Mouse (Mus musculus) hindbrain, embryonic 13.5 days (tissue): ENCODE results near the gene Mtx1. TPM values are rescaled to one million over a fixed set of nuclear protein-coding genes. Genes with fewer than 3 reads are reported as not detected.

Experiments
- ATAC-seq: fragments of 200-750 bp; cut with Nextera tagmentation; 2 replicates; pipeline ENCODE4 v1.8.0; 2017; ENCODE audit warnings: moderate TSS enrichment; ENCODE audit not compliant: low FRiP score
- H3K27ac ChIP-seq: fragments of 300-500 bp; sonication (generic); 2 replicates; pipeline ENCODE4 v1.5.1; 2015; ENCODE audit warnings: inconsistent platforms, mild to moderate bottlenecking, moderate library complexity
- H3K27me3 ChIP-seq: fragments of 300-500 bp; sonication (generic); 2 replicates; pipeline ENCODE4 v1.6.1; 2015; ENCODE audit warnings: mild to moderate bottlenecking, inconsistent platforms
- H3K36me3 ChIP-seq: fragments of 300-500 bp; sonication (generic); 2 replicates; pipeline ENCODE4 v1.6.1; 2015; ENCODE audit warnings: mild to moderate bottlenecking, inconsistent platforms
- H3K4me1 ChIP-seq: fragments of 300-500 bp; sonication (generic); replicated peaks from 2 replicates; pipeline ENCODE4 v1.6.1; 2015; ENCODE audit warnings: inconsistent platforms
- H3K4me2 ChIP-seq: fragments of 300-500 bp; sonication (generic); 2 replicates; pipeline ENCODE4 v1.6.1; 2015; ENCODE audit warnings: inconsistent platforms, mild to moderate bottlenecking, moderate library complexity
- H3K4me3 ChIP-seq: fragments of 300-500 bp; sonication (generic); 2 replicates; pipeline ENCODE4 v1.5.1; 2015; ENCODE audit warnings: mild to moderate bottlenecking, inconsistent platforms
- H3K9ac ChIP-seq: fragments of 300-500 bp; sonication (generic); 2 replicates; pipeline ENCODE4 v1.6.1; 2015; ENCODE audit warnings: mild to moderate bottlenecking, inconsistent platforms
- H3K9me3 ChIP-seq: fragments of 300-500 bp; sonication (generic); 2 replicates; pipeline ENCODE4 v1.6.1; 2016; ENCODE audit warnings: inconsistent platforms
- WGBS: fragments of 180-500 bp; shearing (Covaris S2); methylation state at CpG from one replicate; pipeline ENCODE4 v1.1.7; 2015; 5-methylcytosine and 5-hydroxymethylcytosine counted together
- polyA plus RNA-seq: library from polyadenylated mRNA; unstranded; fragments of >200 nt; fragmentation: Nextera tagmentation; extraction: Ambion mirVana; gene quantifications from 2 replicates; pipeline ENCODE4 v1.2.1, GENCODE M21; 2015

The Mtx1 gene
- polyA plus RNA-seq, 1 experiment from 2014 or later = 161 TPM

DNA sequence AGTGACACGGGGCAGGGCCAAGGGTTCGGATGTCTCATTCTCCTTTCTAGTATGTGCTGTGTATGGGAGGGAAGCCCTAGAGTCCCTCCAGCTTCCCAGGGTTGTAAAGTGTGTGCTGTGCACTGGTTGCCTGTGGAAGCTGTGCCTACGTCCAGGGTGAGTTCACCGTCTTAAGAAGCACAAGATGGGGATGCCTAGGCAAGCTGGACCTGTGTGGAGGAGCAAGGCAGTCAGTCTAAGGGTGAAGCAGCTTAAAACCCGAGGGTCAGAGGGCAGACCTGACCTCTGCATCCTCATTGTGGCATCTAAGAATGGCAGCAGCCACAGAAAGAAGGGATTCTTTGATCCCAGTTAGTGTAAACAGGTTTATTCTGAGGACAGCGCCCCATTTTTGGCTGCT lies 18.2 kb downstream of the Mtx1 start:
- Histone ChIP-seq H3K27me3 (no peaks in the 10 kb centered on the region), H3K4me2 (no peak overlapping the region), H3K9me3 (no peaks in the 10 kb centered on the region), H3K9ac (no peak overlapping the region), H3K4me3 (no peak overlapping the region), H3K4me1 (peaks cover 22% of the 10 kb centered on the region), H3K27ac (no peak overlapping the region), H3K36me3 (peaks cover 74% of the 10 kb centered on the region)
- WGBS = 89% methylated on average over 6 of the region's 6 CpGs
- ATAC-seq = no peak

DNA sequence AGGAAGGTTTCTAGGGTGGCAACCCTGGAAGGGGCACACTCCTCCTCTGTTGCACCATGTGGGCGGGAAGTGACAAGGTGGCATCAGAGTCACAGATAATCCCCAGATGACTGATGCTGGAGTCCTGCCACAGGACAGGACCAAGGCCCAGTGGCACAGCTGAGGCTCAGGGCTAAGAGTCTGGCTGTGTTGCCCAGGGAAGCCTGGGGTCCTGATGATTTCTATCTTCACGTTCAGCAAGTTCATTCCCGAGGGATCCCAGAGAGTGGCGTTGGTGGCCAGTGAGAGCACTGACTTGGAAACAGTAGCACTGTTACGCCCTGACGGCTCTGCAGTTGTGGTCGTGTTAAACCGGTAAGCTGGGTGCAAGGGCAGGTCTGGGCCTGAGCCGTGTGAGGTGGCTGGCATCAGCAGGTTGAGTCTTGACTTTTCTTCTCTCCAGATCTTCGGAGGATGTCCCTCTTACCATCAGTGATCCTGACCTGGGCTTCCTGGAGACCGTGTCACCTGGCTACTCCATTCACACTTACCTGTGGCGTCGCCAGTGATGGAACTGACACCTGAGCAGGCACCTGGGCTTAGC lies 18.7 kb downstream of the Mtx1 start:
- Histone ChIP-seq H3K9ac (no peak overlapping the region), H3K4me1 (peaks cover 23% of the 10 kb centered on the region), H3K4me2 (no peak overlapping the region), H3K27me3 (no peaks in the 10 kb centered on the region), H3K27ac (no peak overlapping the region), H3K36me3 (peaks cover 74% of the 10 kb centered on the region), H3K4me3 (no peak overlapping the region), H3K9me3 (no peaks in the 10 kb centered on the region)
- ATAC-seq = no peak
- WGBS = 92% methylated on average over 13 of the region's 13 CpGs

DNA sequence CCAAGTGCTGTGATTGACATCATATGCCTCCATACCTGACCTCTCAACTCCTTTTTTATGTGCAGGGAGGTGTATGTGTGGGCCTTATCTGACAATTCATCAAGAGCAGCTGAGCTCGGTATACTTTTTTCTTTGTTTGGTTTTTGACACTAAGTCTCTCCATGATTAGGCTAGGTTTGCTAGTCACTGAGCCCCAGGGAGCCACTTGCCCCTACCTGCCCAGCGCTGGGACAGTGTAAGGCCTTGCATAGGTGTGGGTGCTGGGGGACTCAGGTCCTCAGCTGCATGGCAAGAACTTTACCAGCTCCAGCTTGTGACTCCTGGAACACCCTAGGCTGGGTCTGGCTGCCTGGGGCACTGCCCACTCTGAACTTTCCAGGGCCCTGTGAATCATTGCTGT lies 20.2 kb downstream of the Mtx1 start:
- no peak for ATAC-seq
- no peak overlapping the region for H3K4me2 ChIP-seq
- no peaks in the 10 kb centered on the region for H3K27me3 ChIP-seq
- no peak overlapping the region for H3K4me3 ChIP-seq
- H3K9me3 ChIP-seq = no peaks in the 10 kb centered on the region
- WGBS = 90% methylated on average over 2 of the region's 2 CpGs
- no peak overlapping the region for H3K27ac ChIP-seq
- H3K9ac ChIP-seq = no peak overlapping the region
- peaks cover 74% of the 10 kb centered on the region for H3K36me3 ChIP-seq
- H3K4me1 ChIP-seq = peaks cover 11% of the 10 kb centered on the region

DNA sequence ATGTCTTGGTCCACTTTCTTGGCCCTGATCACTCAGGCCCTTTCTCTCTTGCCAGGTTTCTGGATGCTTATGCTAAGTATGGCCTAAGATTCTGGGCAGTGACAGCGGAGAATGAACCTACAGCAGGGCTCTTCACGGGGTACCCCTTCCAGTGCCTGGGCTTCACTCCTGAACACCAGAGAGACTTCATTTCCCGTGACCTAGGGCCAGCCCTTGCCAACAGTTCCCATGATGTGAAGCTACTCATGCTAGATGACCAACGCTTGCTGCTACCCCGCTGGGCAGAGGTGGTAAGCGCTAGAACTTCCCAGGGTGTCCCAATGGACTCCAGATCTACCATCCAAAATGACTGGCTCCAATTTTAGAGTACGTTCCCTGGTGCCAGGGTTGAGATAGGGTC lies 20.8 kb downstream of the Mtx1 start:
- Histone ChIP-seq H3K27ac (no peak overlapping the region), H3K4me1 (peaks cover 7% of the 10 kb centered on the region), H3K4me2 (no peak overlapping the region), H3K9me3 (no peaks in the 10 kb centered on the region), H3K36me3 (peaks cover 72% of the 10 kb centered on the region), H3K9ac (no peak overlapping the region), H3K4me3 (no peak overlapping the region), H3K27me3 (no peaks in the 10 kb centered on the region)
- 92% methylated on average over 7 of the region's 7 CpGs for WGBS
- ATAC-seq = no peak

DNA sequence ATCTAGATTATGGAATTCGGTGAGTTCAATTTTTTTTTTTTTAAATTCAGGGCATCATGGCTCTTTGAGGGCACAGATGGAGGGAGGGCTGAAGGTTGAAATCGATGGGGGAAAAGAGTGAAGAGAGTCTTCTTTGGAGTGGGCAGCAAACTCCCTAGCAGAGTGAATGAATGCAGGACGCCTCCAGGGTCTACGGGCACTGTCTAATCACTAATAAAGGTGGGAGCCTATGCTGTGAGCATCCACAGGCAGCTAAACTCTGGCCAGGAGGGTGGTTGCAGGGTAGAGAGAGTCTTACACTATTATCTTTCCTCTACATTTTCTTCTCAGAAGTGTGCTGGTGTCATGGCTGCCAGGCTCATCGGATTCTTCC lies 23.8 kb downstream of the Mtx1 start:
- Histone ChIP-seq H3K4me2 (peak overlapping the region; percentile 71), H3K4me1 (peaks cover 6% of the 10 kb centered on the region), H3K9ac (peak overlapping the region; percentile 75), H3K9me3 (no peaks in the 10 kb centered on the region), H3K4me3 (peak overlapping the region; percentile 50), H3K36me3 (peaks cover 43% of the 10 kb centered on the region), H3K27ac (peak overlapping the region; percentile 59; the same call in 1 of the 2 replicates), H3K27me3 (no peaks in the 10 kb centered on the region)
- WGBS = 43% methylated on average over 5 of the region's 5 CpGs
- peak; percentile 66 for ATAC-seq

DNA sequence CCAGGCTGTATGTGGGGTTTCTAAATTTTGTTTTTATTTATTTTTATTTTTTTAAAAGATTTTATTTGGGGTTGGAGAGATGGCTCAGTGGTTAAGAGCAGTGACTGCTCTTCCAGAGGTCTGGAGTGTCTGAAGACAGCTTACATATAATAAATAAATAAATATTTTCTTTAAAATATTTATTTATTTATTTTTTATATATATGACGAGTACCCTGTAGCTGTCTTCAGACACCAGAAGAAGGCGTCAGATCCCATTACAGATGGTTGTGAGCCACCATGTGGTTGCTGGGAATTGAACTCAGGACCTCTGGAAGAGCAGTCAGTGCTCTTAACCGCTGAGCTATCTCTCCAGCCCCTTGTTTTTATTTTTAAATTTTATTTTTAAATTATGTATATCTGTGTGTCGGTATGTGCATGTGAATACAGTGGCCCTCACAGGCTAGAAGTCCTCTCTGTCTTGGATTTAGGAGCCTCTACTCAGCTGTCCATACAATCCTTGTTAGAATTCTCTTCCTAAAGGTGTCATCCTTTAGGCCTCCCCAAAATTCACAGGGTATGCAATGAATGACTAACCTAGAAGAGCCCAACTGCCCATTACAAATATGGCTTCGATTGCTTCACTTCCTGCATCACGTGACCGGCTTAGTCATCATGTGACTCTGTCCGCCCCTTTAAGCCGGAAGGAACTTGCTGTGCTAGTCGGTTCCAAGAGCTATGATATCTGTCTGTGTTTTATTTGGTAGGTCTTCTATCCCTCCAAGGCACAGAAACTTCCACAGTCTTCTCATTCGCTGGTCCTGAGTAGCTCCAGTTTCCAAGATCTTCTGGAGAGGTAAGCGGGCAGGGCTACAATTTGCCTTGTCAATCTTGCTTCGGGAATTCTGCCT lies 24.4 kb downstream of the Mtx1 start, which contains the start of gene Gba:
TSS of gene Gba (plus strand) at position 676 of the 889 bp plus-strand sequence.
- peak; percentile 87 for ATAC-seq
- Histone ChIP-seq H3K27ac (peak within 1 kb of the TSS; percentile 59; the same call in 1 of the 2 replicates), H3K4me1 (peaks cover 6% of the 10 kb centered on the region)

DNA sequence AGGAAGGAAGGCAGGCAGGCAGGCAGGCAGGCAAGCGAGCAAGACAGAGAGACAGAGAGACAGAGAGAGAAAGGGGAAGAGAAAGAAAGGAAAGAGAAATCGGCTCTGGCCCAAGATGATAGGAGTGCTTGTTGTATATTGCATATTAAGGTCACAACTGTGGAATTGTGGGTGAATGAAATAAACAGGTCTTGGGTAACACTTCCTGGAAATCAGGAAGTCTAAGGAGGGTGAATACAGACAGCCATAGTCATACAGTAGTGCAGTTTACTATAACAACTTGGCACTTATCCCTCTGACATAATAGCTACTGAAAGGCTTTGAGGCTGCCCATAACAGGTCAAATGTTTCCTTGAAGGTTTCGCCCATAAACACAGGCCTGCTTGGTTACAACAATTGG lies 27.0 kb downstream of the Mtx1 start:
- 89% methylated on average over 3 of the region's 3 CpGs for WGBS
- peaks cover 20% of the 10 kb centered on the region for H3K4me1 ChIP-seq
- H3K9ac ChIP-seq = no peak overlapping the region
- H3K4me2 ChIP-seq = no peak overlapping the region
- peaks cover 10% of the 10 kb centered on the region for H3K36me3 ChIP-seq
- H3K27ac ChIP-seq = no peak overlapping the region
- no peaks in the 10 kb centered on the region for H3K27me3 ChIP-seq
- no peak overlapping the region for H3K4me3 ChIP-seq
- no peak for ATAC-seq
- no peaks in the 10 kb centered on the region for H3K9me3 ChIP-seq

More for the DNA sequence above, 24.4 kb downstream of the Mtx1 start, which contains the start of gene Gba:
- H3K9ac ChIP-seq = peak within 1 kb of the TSS; percentile 75
- peak within 1 kb of the TSS; percentile 71 for H3K4me2 ChIP-seq
- no peaks in the 10 kb centered on the region for H3K9me3 ChIP-seq
- 30% methylated on average over 13 of the region's 13 CpGs for WGBS
- peak within 1 kb of the TSS; percentile 50 for H3K4me3 ChIP-seq
- H3K36me3 ChIP-seq = peaks cover 37% of the 10 kb centered on the region
- H3K27me3 ChIP-seq = no peaks in the 10 kb centered on the region

DNA sequence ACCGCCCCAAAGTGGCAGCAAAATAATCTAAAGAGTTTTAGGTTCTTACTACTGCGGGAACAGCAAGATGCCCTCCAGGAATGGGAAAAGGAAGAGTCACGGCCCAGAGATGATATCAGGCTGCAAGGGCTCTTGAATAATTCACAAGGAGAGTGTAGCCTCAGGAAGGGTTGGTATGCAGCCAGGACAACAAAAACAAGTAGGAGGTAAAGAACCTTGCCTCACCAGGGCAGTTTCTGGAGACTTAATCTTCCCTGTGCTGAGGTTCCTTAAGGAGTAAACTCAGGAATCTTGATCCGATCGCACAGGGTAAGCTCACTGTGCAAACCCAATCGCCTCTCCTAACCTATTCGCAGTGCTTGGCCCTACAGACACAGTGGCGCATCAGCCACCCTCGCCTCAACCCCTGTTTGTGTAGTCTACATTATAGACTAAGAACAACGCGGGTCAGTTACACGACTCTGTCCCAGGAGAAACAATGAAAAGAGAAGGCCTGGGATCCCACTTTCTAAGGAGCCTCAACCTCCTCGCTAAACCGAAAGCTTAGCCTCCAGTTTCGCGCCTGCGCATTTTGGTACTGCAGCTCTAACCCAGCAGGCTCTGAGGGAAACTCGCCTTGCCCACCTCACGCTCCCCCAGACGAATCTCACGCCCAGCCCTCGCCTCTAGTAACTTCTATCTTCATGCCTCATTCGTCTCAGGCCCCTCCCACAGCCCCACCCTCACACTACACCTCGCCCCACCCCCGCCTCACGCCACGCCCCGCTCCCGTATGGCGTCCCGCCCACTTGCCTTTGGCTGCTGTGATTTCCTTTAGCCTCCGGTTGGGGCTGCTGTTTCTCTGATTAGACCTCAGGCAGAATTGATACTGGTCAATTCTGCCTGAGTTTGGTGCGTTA lies 30.7 kb downstream of the Mtx1 start:
- H3K27me3 ChIP-seq = no peaks in the 10 kb centered on the region
- peak overlapping the region; percentile 39 for H3K4me3 ChIP-seq
- H3K36me3 ChIP-seq = no peaks in the 10 kb centered on the region
- ATAC-seq = peak; percentile 95
- peak overlapping the region; percentile 60 for H3K4me2 ChIP-seq
- 9% methylated on average over 33 of the region's 33 CpGs for WGBS
- H3K4me1 ChIP-seq = peaks cover 15% of the 10 kb centered on the region
- H3K9me3 ChIP-seq = no peaks in the 10 kb centered on the region
- peak overlapping the region; percentile 79 for H3K27ac ChIP-seq
- H3K9ac ChIP-seq = peak overlapping the region; percentile 70

DNA sequence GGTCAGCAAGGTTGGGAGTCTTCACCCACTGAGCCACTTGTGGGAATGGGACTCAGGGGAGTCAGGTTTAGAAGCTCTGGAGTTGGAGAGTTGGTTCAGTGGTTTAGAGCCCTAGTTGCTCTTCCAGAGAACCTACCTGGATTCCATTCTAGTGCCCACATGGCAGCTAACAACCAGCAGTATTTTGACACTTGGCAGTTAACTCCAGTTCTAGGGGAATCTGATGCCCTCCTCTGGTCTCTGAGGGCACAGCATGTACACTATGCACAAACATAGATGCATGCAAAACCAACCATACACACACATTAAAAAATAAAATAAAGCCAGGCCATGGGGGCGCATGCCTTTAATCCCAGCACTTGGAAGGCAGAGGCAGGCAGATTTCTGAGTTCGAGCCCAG lies 33.0 kb downstream of the Mtx1 start:
- WGBS = 91% methylated on average over 2 of the region's 2 CpGs
- no peaks in the 10 kb centered on the region for H3K27me3 ChIP-seq

DNA sequence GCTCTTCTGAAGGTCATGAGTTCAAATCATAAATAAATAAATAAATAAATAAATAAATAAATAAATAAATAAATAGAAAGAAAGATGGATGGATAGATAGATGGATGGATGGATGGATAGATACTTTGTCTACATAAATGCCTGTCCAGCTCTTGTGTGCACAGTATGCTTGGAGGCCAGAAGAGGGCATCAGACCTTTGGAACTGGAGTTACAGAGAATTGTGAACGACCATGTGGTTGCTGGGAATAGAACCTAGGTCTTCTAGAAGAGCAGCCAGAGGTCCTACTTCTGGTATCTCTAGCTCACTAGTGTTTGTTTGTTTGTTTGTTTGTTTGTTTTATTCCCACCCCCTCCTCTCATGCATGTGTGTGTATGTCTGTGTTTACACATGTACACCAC lies 33.5 kb downstream of the Mtx1 start:
- H3K27ac ChIP-seq = no peak overlapping the region
- peaks cover 6% of the 10 kb centered on the region for H3K36me3 ChIP-seq
- WGBS = 78% methylated on average over 1 of the region's 1 CpGs
- H3K9ac ChIP-seq = no peak overlapping the region
- ATAC-seq = no peak
- H3K27me3 ChIP-seq = 0 out of 2 replicates have a peak, but pooled peaks cover under 1% of the 10 kb centered on the region
- peaks cover 15% of the 10 kb centered on the region for H3K4me1 ChIP-seq
- no peaks in the 10 kb centered on the region for H3K9me3 ChIP-seq
- H3K4me3 ChIP-seq = no peak overlapping the region
- no peak overlapping the region for H3K4me2 ChIP-seq

More for the DNA sequence above, 33.0 kb downstream of the Mtx1 start:
- no peak overlapping the region for H3K9ac ChIP-seq
- H3K9me3 ChIP-seq = no peaks in the 10 kb centered on the region
- no peak for ATAC-seq
- H3K27ac ChIP-seq = no peak overlapping the region
- peaks cover 1% of the 10 kb centered on the region for H3K36me3 ChIP-seq
- no peak overlapping the region for H3K4me2 ChIP-seq
- peaks cover 15% of the 10 kb centered on the region for H3K4me1 ChIP-seq
- H3K4me3 ChIP-seq = no peak overlapping the region

DNA sequence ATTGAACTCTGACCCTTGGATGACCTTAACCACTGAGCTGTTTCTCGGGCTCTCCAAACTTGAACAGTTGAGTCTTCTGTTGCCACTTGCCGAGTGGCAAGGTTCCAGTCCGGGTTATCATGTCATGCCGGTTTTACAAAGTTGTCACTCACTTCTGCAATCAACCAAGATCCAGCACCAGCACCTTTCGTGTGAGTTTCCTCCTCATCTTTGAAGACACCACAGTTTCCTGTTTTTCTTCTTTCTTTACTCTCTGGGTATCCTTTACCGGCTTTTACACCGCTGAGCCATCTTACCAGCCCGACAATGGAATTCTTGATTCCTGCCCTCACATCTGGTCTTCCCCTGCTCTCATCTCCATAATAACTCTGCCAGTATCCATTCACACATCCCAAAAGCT lies 36.5 kb downstream of the Mtx1 start:
- Histone ChIP-seq H3K27ac (no peak overlapping the region), H3K27me3 (0 out of 2 replicates have a peak, but pooled peaks cover 8% of the 10 kb centered on the region), H3K9me3 (no peaks in the 10 kb centered on the region), H3K4me3 (no peak overlapping the region), H3K4me2 (no peak overlapping the region), H3K4me1 (peaks cover 12% of the 10 kb centered on the region), H3K36me3 (peaks cover 19% of the 10 kb centered on the region), H3K9ac (no peak overlapping the region)
- WGBS = 91% methylated on average over 8 of the region's 8 CpGs
- ATAC-seq = no peak

DNA sequence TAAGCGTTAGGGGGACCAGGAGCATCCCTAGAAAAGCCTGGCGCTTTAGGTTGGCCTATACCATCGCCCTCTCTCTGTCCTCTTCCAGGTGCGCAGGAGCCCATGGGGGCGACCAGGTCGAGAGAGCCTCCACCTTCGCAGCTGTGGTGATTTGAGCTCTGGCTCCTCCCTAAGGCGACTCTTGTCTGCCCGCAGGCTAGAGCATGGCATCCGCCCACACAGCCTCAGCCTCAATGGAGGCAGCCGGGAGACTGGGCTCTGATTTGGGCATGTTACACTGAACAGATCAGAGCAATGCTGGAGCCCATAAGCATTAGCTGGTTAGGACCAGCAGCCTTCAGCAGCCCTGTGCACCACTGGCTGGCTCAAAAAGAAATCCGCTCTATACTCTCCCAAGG lies 38.4 kb downstream of the Mtx1 start:
- Histone ChIP-seq H3K36me3 (peaks cover 19% of the 10 kb centered on the region), H3K9ac (no peak overlapping the region), H3K27me3 (0 out of 2 replicates have a peak, but pooled peaks cover 8% of the 10 kb centered on the region), H3K9me3 (no peaks in the 10 kb centered on the region), H3K4me3 (no peak overlapping the region), H3K4me2 (no peak overlapping the region), H3K4me1 (peaks cover 30% of the 10 kb centered on the region), H3K27ac (no peak overlapping the region)
- no peak for ATAC-seq
- 63% methylated on average over 12 of the region's 12 CpGs for WGBS
